Mouse (Mus musculus): ENCODE data around the gene Suds3. TPM values are rescaled to one million over a fixed set of nuclear protein-coding genes. Genes with fewer than 3 reads are reported as not detected.

Suds3 gene
- polyA plus RNA-seq (2015; fragmentation: Nextera tagmentation; extraction: Ambion mirVana) = 74.0 and 78.8 TPM in 2 replicates

DNA sequence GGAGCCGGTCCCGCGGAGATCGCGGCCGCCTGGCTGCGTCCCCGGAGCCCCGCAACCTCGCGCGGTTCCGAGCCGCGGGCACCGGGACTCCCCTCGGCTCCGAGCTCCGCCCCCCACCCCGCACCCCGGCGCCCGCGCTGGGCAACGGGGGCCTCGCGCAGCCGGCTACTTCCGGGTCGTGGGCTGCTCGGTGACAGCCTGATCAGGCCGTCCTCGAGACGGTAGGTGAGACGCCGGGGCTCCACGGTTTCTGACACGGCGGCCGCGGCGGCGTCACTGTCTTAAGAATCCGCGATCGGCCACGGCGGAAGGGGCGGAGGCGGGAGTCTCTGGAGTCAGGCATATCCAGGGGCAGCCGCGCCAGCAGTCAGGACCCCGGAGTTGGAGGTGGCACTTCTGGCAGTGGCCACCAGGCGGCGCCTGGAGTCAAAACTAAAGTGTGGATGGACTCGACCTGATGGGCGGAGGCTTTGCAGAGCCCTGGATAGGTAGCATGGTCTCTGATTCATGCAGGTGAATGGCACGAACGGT is at the start of gene Suds3:
Suds3 (minus strand) TSS at position 278 of the 531 bp plus-strand sequence.
- H3K4me1 ChIP-seq = peaks cover 18% of the 10 kb centered on the region
- H3K4me3 ChIP-seq = peak within 1 kb of the TSS; percentile 99
- WGBS = under 1% methylated on average over 50 of the region's 59 CpGs
- peak within 1 kb of the TSS; percentile 84 for H3K9ac ChIP-seq
- H3K4me2 ChIP-seq = peak within 1 kb of the TSS; percentile 88
- peak; percentile 84 for ATAC-seq (ENCODE audit: borderline replicate concordance, extremely low read depth, low FRiP score, low TSS enrichment)
- H3K9me3 ChIP-seq = no peaks in the 10 kb centered on the region
- peak within 1 kb of the TSS; percentile 80 for H3K27ac ChIP-seq
- H3K27me3 ChIP-seq = no peaks in the 10 kb centered on the region
- peaks cover 25% of the 10 kb centered on the region for H3K36me3 ChIP-seq

DNA sequence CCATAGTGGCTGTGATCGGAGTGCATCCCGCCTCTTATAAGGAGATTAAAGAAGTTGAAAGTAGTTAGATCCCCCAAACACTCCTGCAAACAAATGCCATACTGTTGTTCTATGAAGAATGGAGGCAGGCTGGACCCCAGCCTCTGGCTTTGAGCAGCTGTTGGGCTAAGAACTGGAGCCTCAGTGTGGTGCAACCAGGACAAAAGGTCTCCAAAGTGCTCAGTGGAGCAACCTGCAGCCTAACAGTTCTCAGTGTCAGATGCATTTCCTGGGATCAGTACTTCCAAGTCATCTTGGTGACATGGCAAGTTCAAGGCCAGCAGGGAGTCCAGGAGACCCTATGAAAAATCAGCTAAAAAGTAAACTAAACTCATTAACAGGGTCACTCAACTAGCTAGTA is 49.0 kb upstream of the Suds3 start:
- 93% methylated on average over 2 of the region's 2 CpGs for WGBS
- peaks cover 7% of the 10 kb centered on the region; the same call in 1 of the 2 replicates for H3K4me1 ChIP-seq
- ATAC-seq (ENCODE audit: borderline replicate concordance, extremely low read depth, low FRiP score, low TSS enrichment) = no peak
- no peaks in the 10 kb centered on the region for H3K27me3 ChIP-seq
- no peaks in the 10 kb centered on the region for H3K36me3 ChIP-seq
- H3K9ac ChIP-seq = no peak overlapping the region
- H3K27ac ChIP-seq = no peak overlapping the region
- no peaks in the 10 kb centered on the region for H3K9me3 ChIP-seq
- H3K4me2 ChIP-seq = no peak overlapping the region
- no peak overlapping the region for H3K4me3 ChIP-seq

DNA sequence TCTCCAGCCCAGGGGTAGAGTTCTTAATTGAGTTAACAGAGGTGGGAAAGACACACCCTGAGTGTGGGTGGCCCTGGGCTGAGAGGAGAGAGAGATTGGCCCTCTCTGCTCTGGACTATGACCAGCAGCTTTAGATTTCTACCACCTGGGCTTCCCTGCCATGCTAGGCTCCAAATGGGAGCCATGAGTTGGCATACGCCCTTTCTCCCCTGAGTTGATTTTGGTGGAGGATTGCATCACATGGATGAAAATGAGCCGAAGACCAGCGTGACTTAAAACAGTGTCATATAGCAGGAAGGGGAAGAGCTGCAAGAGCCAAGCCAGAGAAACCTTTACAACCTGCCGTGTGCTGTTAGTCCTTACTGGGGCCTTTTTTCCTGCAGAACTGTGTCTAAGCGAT is 48.6 kb upstream of the Suds3 start:
- WGBS = 83% methylated on average over 5 of the region's 5 CpGs
- Histone ChIP-seq H3K4me3 (no peak overlapping the region), H3K27me3 (no peaks in the 10 kb centered on the region), H3K9ac (no peak overlapping the region), H3K36me3 (no peaks in the 10 kb centered on the region), H3K4me1 (peaks cover 8% of the 10 kb centered on the region; the same call in 1 of the 2 replicates), H3K4me2 (no peak overlapping the region), H3K27ac (no peak overlapping the region), H3K9me3 (no peaks in the 10 kb centered on the region)
- ATAC-seq (ENCODE audit: borderline replicate concordance, extremely low read depth, low FRiP score, low TSS enrichment) = no peak

DNA sequence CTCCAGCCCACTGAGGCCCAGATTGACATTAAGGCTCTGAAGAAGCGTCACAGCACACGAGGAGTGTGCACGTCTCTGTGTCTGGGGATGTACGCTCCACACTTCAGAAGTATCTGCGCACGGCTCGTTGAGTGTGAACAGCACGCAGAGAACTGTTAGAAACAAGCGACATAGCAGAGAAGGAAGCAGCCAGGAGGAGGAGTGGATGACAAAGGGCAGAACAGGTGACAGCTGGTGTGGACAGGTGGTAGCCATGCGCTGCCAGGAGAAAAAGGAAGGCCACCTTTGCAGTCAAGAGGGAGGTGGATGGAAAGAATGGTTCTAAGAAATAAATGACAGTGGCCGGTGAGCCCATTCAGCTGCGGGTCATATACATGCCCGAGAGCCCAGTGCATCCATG is 47.9 kb upstream of the Suds3 start:
- ATAC-seq (ENCODE audit: borderline replicate concordance, extremely low read depth, low FRiP score, low TSS enrichment) = no peak
- Histone ChIP-seq H3K27ac (no peak overlapping the region), H3K4me2 (no peak overlapping the region), H3K36me3 (no peaks in the 10 kb centered on the region), H3K9ac (no peak overlapping the region), H3K4me1 (peaks cover 8% of the 10 kb centered on the region; the same call in 1 of the 2 replicates), H3K4me3 (no peak overlapping the region), H3K9me3 (no peaks in the 10 kb centered on the region), H3K27me3 (no peaks in the 10 kb centered on the region)
- 92% methylated on average over 13 of the region's 13 CpGs for WGBS

DNA sequence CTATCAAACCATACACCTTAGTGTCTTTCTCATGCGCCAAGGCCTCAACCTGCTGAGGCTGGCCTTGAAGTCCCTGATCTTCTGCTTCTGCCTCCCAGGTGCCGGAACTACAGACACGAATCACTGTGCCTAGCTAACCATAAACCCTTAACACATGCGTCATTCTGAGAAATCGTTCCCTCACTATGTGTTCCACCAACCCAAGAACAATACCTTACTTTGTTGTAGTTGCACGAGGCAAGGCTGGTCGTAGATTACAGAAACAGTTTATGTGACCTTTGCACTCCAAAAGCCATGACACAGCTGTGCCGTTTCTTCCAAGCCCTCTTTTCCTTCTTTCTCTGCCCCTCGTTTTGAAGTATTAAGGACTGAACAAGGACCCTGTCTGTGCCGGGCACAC is 44.6 kb upstream of the Suds3 start:
- no peak overlapping the region for H3K27ac ChIP-seq
- no peaks in the 10 kb centered on the region for H3K27me3 ChIP-seq
- no peak overlapping the region for H3K4me2 ChIP-seq
- H3K4me1 ChIP-seq = 0 out of 2 replicates have a peak, but pooled peaks cover 3% of the 10 kb centered on the region
- H3K4me3 ChIP-seq = no peak overlapping the region
- no peaks in the 10 kb centered on the region for H3K36me3 ChIP-seq
- ATAC-seq (ENCODE audit: borderline replicate concordance, extremely low read depth, low FRiP score, low TSS enrichment) = no peak
- H3K9me3 ChIP-seq = no peaks in the 10 kb centered on the region
- WGBS = 38% methylated on average over 10 of the region's 10 CpGs
- H3K9ac ChIP-seq = no peak overlapping the region

DNA sequence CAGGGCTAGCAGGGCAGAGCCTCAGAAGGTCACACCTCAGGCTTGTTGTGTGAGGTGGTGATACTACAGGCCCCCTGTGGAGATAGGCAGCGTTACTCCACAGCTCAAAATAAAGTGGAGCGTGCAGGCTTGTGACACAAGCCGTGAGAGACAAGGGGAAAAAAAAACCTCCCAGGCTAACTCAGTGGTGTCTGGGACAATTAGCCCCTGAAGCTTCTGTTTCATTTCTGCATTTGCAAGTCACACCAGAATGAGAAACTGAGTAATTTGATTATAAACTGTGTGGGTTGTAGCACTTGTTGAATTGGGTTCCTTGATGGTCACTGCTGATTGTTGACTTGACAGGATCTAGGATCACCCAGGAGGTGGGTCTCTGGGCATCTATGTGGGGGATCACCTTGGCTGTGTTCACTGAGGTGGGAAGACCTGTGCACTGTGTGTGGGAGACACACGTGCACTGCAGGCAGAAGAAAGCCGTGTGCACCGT is 43.9 kb upstream of the Suds3 start:
- WGBS = 59% methylated on average over 6 of the region's 6 CpGs
- no peak overlapping the region for H3K4me3 ChIP-seq
- H3K4me1 ChIP-seq = 0 out of 2 replicates have a peak, but pooled peaks cover 3% of the 10 kb centered on the region
- H3K9ac ChIP-seq = no peak overlapping the region
- no peak overlapping the region for H3K27ac ChIP-seq
- no peak for ATAC-seq (ENCODE audit: borderline replicate concordance, extremely low read depth, low FRiP score, low TSS enrichment)
- H3K27me3 ChIP-seq = no peaks in the 10 kb centered on the region
- no peaks in the 10 kb centered on the region for H3K36me3 ChIP-seq
- H3K4me2 ChIP-seq = no peak overlapping the region
- no peaks in the 10 kb centered on the region for H3K9me3 ChIP-seq

DNA sequence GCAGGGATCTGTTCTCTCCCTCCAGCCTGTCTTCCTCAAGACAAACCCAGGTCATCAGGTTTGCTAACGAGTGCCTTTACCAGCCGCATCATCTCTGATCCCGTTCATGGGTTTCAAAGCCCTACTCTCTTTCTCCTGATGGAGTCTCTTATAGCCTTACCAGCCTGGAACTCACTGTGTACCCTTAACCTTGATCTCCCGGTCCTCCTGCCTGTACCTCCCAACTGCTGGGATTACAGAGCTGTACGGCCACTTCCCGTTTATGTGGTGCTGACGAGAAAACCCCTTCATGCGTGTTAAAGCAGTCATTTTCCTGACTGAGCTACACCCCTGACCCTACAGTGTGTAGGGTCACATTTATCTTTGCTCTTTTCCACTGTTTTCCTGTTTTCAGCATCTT is 43.4 kb upstream of the Suds3 start:
- Histone ChIP-seq H3K36me3 (no peaks in the 10 kb centered on the region), H3K4me2 (no peak overlapping the region), H3K9me3 (no peaks in the 10 kb centered on the region), H3K27ac (no peak overlapping the region), H3K9ac (no peak overlapping the region), H3K27me3 (no peaks in the 10 kb centered on the region), H3K4me1 (0 out of 2 replicates have a peak, but pooled peaks cover 3% of the 10 kb centered on the region), H3K4me3 (no peak overlapping the region)
- 57% methylated on average over 8 of the region's 8 CpGs for WGBS
- ATAC-seq (ENCODE audit: borderline replicate concordance, extremely low read depth, low FRiP score, low TSS enrichment) = no peak

DNA sequence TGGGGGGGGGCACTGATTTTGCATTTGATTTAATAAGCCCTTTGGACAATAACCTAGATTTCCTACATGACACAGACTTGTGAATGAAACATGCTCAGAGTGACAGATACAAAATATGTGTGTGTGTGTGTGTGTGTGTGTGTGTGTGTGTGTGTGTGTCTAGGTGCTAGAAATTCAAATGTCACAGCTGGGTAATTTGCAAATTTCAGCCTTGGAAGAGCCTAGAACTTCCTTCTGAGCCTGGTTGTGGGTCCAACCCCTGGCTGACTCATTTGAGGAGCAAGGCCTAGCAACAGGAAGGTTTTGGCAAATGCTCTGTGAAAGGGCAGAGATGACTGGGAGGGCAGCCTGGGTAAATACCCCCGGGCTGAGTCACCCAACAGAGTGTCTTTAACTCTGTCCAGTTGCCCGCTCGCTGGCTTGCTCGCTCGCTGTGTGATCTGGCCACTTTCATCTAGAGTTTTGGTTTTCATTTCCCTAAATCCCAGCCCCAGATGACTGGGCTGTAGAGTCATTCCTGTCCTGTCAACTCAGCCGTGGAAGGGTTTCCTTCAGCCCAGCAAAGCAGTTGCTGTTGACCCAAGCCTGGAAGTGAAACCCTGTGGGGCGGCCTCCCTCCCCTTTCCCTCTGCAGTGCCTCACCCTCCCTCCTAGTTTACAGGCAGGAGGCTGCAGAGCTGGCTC is 42.6 kb upstream of the Suds3 start:
- no peak overlapping the region for H3K4me3 ChIP-seq
- WGBS = 74% methylated on average over 7 of the region's 7 CpGs
- 0 out of 2 replicates have a peak, but pooled peaks cover 3% of the 10 kb centered on the region for H3K4me1 ChIP-seq
- no peak overlapping the region for H3K9ac ChIP-seq
- no peaks in the 10 kb centered on the region for H3K27me3 ChIP-seq
- ATAC-seq (ENCODE audit: borderline replicate concordance, extremely low read depth, low FRiP score, low TSS enrichment) = no peak
- no peak overlapping the region for H3K27ac ChIP-seq
- no peak overlapping the region for H3K4me2 ChIP-seq
- no peaks in the 10 kb centered on the region for H3K36me3 ChIP-seq
- H3K9me3 ChIP-seq = no peaks in the 10 kb centered on the region

DNA sequence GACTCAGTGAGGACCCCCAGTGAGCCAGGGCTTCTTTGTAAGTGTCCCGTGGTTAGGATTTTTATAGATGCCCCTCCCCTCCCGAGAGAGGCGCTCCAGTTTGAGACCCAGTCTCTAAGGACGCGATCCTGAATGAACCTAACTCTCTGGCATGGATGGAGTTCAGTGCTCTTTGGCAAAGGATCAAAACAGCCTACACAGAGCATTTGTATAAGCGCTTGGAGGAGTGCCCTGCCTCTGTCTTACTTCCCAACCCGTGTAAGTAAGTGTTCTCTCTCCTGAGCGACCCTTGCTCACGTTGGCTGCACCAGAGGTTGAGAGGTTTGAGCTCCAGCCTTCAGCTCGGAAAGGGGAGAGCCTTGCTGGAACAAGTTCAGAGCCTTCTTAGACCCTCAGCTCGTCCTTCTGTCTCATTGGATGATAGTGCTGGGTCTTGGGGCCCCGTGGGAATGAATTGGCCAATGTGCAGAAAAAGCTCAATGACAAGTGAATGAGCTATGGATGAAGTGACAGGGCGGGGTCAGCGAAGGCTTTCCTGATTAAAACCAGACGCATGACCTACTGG is 37.7 kb upstream of the Suds3 start:
- no peak overlapping the region for H3K4me2 ChIP-seq
- no peak overlapping the region for H3K9ac ChIP-seq
- H3K9me3 ChIP-seq = no peaks in the 10 kb centered on the region
- H3K27ac ChIP-seq = no peak overlapping the region
- WGBS = 66% methylated on average over 15 of the region's 15 CpGs
- H3K27me3 ChIP-seq = no peaks in the 10 kb centered on the region
- no peak overlapping the region for H3K4me3 ChIP-seq
- no peaks in the 10 kb centered on the region for H3K36me3 ChIP-seq
- H3K4me1 ChIP-seq = no peaks in the 10 kb centered on the region
- ATAC-seq (ENCODE audit: borderline replicate concordance, extremely low read depth, low FRiP score, low TSS enrichment) = peak; percentile 65

DNA sequence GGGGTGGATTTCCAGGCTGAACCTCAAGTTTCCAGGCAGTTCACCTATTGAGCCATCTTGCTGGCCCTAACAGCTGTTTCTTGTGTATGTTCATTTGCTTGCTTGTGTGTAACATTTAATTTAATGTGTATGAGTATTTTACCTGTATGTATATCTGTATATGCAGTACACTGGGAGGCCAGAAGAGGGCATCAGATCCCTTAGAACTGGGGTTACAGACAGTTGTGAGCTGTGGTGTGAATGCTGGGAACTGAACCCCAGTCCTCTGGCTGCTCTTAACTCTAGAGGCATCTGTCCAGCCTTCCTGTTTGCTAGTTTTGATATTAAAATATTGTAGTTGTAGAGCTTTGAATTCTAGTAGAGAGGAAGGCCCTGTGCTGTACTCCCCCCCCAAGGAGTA is 37.0 kb upstream of the Suds3 start:
- Histone ChIP-seq H3K4me3 (no peak overlapping the region), H3K9me3 (no peaks in the 10 kb centered on the region), H3K27me3 (no peaks in the 10 kb centered on the region), H3K27ac (no peak overlapping the region), H3K4me1 (no peaks in the 10 kb centered on the region), H3K9ac (no peak overlapping the region), H3K4me2 (no peak overlapping the region), H3K36me3 (no peaks in the 10 kb centered on the region)
- ATAC-seq (ENCODE audit: borderline replicate concordance, extremely low read depth, low FRiP score, low TSS enrichment) = no peak

DNA sequence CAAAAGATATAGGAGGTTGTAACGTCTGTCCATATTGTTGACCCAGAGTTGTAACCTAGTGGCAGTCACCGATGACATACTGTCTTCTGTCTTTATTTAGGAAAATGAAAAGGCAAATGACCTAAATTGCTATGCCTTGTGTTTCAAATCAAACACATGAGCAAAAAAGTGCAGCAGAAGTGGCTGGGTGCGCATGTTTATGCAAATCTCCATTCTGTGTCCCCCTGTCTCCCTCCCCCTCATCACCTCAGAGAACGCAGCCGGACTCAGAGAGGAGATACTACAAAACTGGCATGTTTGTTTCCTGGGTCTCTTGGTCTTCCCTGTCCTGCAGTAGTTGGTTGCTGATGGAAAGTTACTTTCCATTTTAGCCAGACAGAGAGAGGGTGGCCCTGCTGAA is 34.2 kb upstream of the Suds3 start:
- H3K27ac ChIP-seq = no peak overlapping the region
- no peaks in the 10 kb centered on the region for H3K27me3 ChIP-seq
- WGBS = 79% methylated on average over 5 of the region's 5 CpGs
- no peak overlapping the region for H3K9ac ChIP-seq
- no peaks in the 10 kb centered on the region for H3K9me3 ChIP-seq
- H3K4me2 ChIP-seq = no peak overlapping the region
- H3K4me3 ChIP-seq = no peak overlapping the region
- ATAC-seq (ENCODE audit: borderline replicate concordance, extremely low read depth, low FRiP score, low TSS enrichment) = no peak
- H3K4me1 ChIP-seq = no peaks in the 10 kb centered on the region
- no peaks in the 10 kb centered on the region for H3K36me3 ChIP-seq
